Mouse (Mus musculus) NIH3T3 (cell line): Measurements from ENCODE around the gene Lck.

Experiments used
- DNase-seq: peaks from one replicate; pipeline ENCODE4 v3.0.0-alpha.2; 2012; ENCODE audit warnings: low read depth

Gene Lck

GRCm38 (mm10) chr4:129508834-129509600, 64.4 kb downstream of the Lck start:
- no peak for DNase-seq

- no peak for DNase-seq
These were observed 65.3 kb downstream of the Lck start for GRCm38 (mm10) chr4:129508237-129508515.

- DNase-seq: peak; percentile 39
These were observed 65.8 kb downstream of the Lck start for GRCm38 (mm10) chr4:129507434-129508236.

- DNase-seq: no peak
These were observed 67.9 kb downstream of the Lck start for GRCm38 (mm10) chr4:129505511-129505910.

GRCm38 (mm10) chr4:129502901-129503444, 70.5 kb downstream of the Lck start:
- DNase-seq: peak; percentile 27

- DNase-seq: no peak
These were observed 71.0 kb downstream of the Lck start for GRCm38 (mm10) chr4:129502327-129502888.

GRCm38 (mm10) chr4:129500607-129501566, 72.6 kb downstream of the Lck start:
- DNase-seq: no peak

- DNase-seq: no peak
These were observed 73.4 kb downstream of the Lck start for GRCm38 (mm10) chr4:129500017-129500416.

GRCm38 (mm10) chr4:129498941-129499340, 74.5 kb downstream of the Lck start:
- DNase-seq: no peak
